Mouse (Mus musculus): ENCODE results near the gene Olfr1336.

The Olfr1336 gene

GRCm38 (mm10) chr7:6455868-6456267 is at the start of gene Olfr1336:
Olfr1336 (plus strand) TSS chr7:6456168.
- DNase-seq (ENCODE audit: low spot score in 2 of 2): no peak

DNA sequence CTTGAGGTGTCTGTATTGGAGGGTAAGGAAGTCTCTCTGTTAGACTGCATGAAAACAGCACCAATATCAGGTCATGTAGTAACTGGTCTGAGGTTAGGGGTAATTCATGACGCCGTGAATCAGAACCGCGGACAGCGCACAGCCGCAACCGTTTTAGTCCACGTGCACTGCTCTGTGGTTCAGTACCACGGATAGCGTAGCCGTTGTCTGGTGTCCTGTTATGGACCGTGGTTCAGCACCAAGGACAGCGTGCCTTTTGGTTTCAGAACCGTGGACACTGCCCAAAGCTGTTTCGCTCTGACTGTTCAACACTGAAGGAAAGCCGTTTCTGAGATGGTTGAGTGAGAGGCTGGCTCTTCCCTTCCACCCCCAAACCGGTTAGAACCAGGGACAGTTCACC is 45.9 kb upstream of the Olfr1336 start, which contains the start of gene Gm20715:
TSS of gene Gm20715 (plus strand) at position 235 of the 400 bp plus-strand sequence.
- peak; percentile 64 to 89 for DNase-seq (ENCODE audit: low spot score in 2 of 2)

DNA sequence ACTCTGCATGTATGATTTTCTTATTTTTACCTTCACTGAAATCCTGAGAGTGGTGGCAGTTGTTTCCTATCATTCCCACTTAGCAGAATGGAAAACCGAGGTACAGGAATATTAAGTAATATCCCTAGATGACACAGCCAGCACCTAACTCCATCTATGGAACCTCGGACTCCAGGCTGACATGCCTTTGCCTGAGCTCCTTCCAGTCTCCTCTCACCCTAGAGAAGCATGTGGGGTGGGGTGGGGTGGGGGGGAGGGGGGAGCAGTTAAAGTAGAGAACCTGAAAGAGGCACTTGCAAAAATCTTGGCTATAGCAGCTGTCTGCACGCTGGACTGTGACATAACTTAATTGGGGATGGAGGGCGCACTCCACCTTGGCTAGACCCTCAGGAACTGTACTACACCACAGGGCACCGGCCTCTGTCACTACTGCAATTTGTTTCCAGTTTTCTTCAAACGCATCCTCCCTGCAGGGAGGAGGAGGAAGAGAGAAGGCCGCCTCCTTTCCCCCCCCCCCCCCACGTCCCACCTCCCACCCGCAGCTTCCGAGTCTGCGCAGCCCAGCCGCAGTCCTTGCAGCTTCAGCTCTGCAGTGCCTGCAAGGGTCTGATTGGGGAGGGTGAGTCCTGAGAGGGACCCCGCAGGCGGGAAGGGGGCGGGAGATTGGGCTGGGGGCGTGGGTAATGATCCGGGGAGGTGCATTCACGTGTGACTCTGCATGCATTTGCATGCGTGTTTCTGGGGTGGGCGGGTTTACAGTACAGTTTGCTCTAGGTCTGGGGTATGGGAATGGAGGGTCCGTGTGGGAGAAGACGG is 41.1 kb upstream of the Olfr1336 start:
- no peak for DNase-seq (ENCODE audit: low spot score in 2 of 2)

DNA sequence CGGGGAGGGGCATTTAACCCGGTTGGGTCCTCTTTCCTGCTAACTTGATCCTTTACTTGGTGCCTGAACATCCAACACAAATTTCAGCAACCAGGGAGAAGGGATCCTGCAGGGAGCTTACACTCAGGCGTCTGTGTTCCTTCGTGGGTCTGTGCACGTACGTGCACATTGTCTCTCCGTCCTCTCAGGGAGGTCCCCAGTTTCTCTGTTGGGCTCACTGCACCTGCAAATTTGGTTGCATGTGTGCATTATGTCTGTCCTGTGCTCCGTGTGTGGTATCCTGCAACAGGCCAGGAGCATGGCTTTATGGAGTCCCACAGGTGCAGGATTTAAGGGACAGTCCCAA is 40.6 kb upstream of the Olfr1336 start:
- DNase-seq (ENCODE audit: low spot score in 2 of 2): no peak

- no peak for DNase-seq (ENCODE audit: low spot score in 2 of 2)
Measured at GRCm38 (mm10) chr7:6419894-6420293, 36.1 kb upstream of the Olfr1336 start.

DNA sequence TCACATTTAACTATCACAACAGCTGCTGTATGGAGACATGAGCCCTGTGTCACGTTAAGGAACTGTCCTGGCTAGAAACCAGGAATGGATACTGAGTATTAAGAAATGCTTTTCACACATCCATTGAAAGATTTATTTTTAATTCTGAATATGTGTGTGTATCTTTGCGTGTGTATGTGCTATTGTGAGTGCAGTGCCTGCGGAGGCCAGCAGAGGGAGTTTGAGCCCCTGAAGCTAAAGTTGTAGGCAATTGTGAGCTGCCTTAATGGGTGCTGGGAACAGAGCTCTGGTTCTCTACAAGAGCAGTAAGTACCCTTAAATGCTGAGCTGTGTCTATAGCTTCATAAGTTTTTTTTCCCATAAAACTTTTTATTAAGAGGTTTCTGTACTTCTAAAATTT is 26.6 kb upstream of the Olfr1336 start:
- no peak for DNase-seq (ENCODE audit: low spot score in 2 of 2)

DNA sequence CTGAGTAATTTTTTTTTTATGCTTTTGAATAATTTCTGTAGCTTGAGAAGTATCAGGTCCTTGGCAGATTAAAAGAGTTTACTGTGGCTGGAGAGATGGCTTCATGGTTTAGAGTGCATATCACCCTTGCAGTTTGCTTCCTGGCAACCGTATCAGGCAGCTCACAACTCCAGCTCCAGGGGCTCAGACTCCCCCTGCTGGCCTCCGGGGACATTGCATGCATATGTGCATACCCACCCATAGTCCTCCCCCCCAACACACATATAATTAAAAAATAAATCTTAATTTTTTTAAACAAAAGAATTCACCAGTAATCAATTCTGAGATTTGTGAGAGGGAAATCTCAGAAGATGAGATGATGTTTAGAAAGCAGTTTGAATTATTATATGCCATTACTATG is 25.6 kb upstream of the Olfr1336 start:
- no peak for DNase-seq (ENCODE audit: low spot score in 2 of 2)

DNA sequence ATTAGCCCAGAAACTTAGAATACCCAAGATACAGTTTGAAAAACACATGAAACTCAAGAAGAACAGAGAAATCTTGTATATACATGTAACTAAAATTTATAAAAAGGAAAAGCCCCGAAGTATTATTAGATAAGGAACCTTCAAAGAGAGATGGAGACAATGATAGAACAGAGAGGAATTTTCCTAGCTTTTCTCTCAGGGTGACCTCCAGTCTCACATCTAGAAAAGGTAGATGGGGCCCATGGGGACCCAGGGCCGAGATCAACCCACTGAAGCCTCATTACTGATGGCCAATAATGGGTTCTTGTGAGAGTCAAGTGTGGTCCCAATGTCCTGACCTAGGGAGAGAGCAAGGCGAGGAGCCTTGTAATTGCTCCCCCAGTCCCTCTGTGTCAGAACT is 17.6 kb upstream of the Olfr1336 start, which contains the start of gene Olfr1344:
TSS of gene Olfr1344 (plus strand) at position 301 of the 400 bp plus-strand sequence.
- no peak for DNase-seq (ENCODE audit: low spot score in 2 of 2)

GRCm38 (mm10) chr7:6441173-6441572 is 14.8 kb upstream of the Olfr1336 start:
- no peak for DNase-seq (ENCODE audit: low spot score in 2 of 2)

- no peak for DNase-seq (ENCODE audit: low spot score in 2 of 2)
Measured at GRCm38 (mm10) chr7:6447771-6448170, 8.2 kb upstream of the Olfr1336 start.

GRCm38 (mm10) chr7:6456399-6456798 is 431 bp downstream of the Olfr1336 start:
- DNase-seq (ENCODE audit: low spot score in 2 of 2): no peak

DNA sequence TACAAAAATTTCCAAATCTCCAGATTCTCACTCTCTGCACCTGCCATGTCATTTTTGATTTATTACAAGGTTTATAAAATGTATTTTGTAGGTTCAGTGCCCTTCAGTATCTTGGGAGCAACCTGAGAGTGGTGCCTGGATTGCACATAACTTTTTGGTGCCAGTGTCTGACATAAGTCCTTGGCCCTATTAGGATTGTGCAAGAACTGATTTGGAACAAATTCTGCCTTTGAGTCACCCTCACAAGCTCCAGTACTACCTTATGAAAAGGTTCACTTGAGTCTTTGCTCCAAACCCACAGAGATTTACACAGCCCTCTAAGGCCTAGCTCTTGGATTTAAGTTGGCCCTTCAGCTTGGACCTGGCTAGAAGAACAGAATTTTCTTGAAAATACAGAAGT is 11.0 kb downstream of the Olfr1336 start, which contains the start of gene Olfr1346:
TSS of gene Olfr1346 (plus strand) at position 151 of the 400 bp plus-strand sequence.
- no peak for DNase-seq (ENCODE audit: low spot score in 2 of 2)

GRCm38 (mm10) chr7:6477633-6478032 is 21.7 kb downstream of the Olfr1336 start:
- peak in 1 of 2 experiments; percentile 1 for DNase-seq (ENCODE audit: low spot score in 2 of 2)

GRCm38 (mm10) chr7:6486841-6487240 is 30.9 kb downstream of the Olfr1336 start, which contains the start of gene Olfr5:
Olfr5 (minus strand) TSS chr7:6486941.
- no peak for DNase-seq (ENCODE audit: low spot score in 2 of 2)

GRCm38 (mm10) chr7:6499655-6500054 is 43.7 kb downstream of the Olfr1336 start, which contains the start of gene Olfr1347:
Olfr1347 (minus strand) TSS chr7:6499755.
- no peak for DNase-seq (ENCODE audit: low spot score in 2 of 2)

- no peak for DNase-seq (ENCODE audit: low spot score in 2 of 2)
Measured at GRCm38 (mm10) chr7:6508648-6509047, 52.7 kb downstream of the Olfr1336 start, which contains the start of gene Olfr1348. Olfr1348 (minus strand) TSS chr7:6508748.

Data from heart, adult 9 months (tissue).